Mouse (Mus musculus) heart, adult 2 months (tissue): ENCODE data around the gene Ankrd34a.

ENCODE experiments used
- CTCF ChIP-seq: fragments of 200-600 bp; IDR thresholded peaks from 2 replicates; pipeline ENCODE4 v1.8.1; 2022; ENCODE audit warnings: antibody characterized with exemption, mild to moderate bottlenecking, moderate library complexity
- EP300 ChIP-seq: fragments of 200-500 bp; IDR thresholded peaks from 2 replicates; pipeline ENCODE4 v1.6.1; 2011; ENCODE audit warnings: low read depth, low read length, control low read depth; ENCODE audit not compliant: insufficient read depth
- POLR2A ChIP-seq: fragments of 200-500 bp; IDR thresholded peaks from 2 replicates; pipeline ENCODE4 v1.6.1; 2011; ENCODE audit warnings: mild to moderate bottlenecking, low read depth, low read length, control low read depth; ENCODE audit not compliant: insufficient read depth

DNA sequence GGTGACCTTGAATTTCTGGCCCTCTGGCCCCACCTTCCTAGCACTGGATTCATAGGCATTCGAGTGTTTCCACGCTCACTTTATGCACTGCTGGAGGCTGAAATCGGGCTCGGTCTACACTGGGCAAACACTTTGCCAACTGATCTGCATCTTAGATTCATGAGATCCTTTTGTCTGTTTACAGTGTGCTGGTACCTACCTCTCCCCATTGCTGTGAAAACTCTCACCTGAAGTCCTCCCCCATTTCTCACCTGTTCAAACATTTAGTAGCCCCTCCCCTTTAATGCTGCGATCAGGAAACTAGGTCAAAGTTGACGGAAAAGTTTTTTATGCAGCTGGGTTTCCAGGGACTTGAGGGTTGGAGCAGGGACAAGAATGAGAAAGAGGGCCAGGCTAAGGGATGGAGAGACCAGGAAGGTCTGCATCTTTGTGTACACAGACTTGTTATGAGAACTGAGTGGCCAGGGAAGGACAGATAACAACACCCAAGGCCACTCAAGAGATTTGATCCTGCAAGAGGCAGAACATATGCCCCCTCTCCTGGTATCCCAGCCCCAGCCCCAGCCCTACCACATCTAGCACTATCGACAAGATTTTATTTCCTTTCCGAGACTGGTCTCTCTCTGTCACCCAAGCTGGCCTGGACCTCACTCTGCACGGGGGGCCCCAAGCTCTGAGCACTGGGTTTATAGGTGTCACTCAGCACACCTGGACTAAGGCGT lies 32.4 kb upstream of the Ankrd34a start:
- TF ChIP-seq CTCF: no peak
- no peak for TF ChIP-seq POLR2A
- no peak for TF ChIP-seq EP300
